Mouse (Mus musculus) midbrain, embryonic 16.5 days (tissue): ENCODE measurements around the gene Arid3b. TPM values are rescaled to one million over a fixed set of nuclear protein-coding genes. Genes with fewer than 3 reads are reported as not detected.

Experiments used
- ATAC-seq: fragments of 200-750 bp; cut with Nextera tagmentation; 2 replicates; pipeline ENCODE4 v1.8.0; 2017; ENCODE audit warnings: moderate TSS enrichment
- H3K27ac ChIP-seq: fragments of 300-500 bp; sonication (generic); 2 replicates; pipeline ENCODE4 v1.5.1; 2014; ENCODE audit warnings: mild to moderate bottlenecking, low read length, mixed read lengths
- H3K27me3 ChIP-seq: fragments of 300-500 bp; sonication (generic); 2 replicates; pipeline ENCODE4 v1.6.1; 2014; ENCODE audit warnings: low read depth, low read length, mixed read lengths; ENCODE audit not compliant: control insufficient read depth, insufficient read depth
- H3K36me3 ChIP-seq: fragments of 300-500 bp; sonication (generic); 2 replicates; pipeline ENCODE4 v1.6.1; 2014; ENCODE audit warnings: mild to moderate bottlenecking, low read length, moderate library complexity, mixed read lengths; ENCODE audit not compliant: control insufficient read depth, insufficient read depth
- H3K4me1 ChIP-seq: fragments of 300-500 bp; sonication (generic); 2 replicates; pipeline ENCODE4 v1.6.1; 2014; ENCODE audit warnings: mild to moderate bottlenecking, low read length, mixed read lengths; ENCODE audit not compliant: control insufficient read depth, insufficient read depth
- H3K4me2 ChIP-seq: fragments of 300-500 bp; sonication (generic); 2 replicates; pipeline ENCODE4 v1.6.1; 2014; ENCODE audit warnings: mild to moderate bottlenecking, low read length, mixed read lengths
- H3K4me3 ChIP-seq: fragments of 300-500 bp; sonication (generic); 2 replicates; pipeline ENCODE4 v1.5.1; 2014; ENCODE audit warnings: low read depth, mild to moderate bottlenecking, low read length, moderate library complexity, mixed read lengths
- H3K9ac ChIP-seq: fragments of 300-500 bp; sonication (generic); 2 replicates; pipeline ENCODE4 v1.6.1; 2014; ENCODE audit warnings: low read depth, low read length, mixed read lengths
- H3K9me3 ChIP-seq: fragments of 300-500 bp; sonication (generic); replicated peaks from 2 replicates; pipeline ENCODE4 v1.6.1; 2014; ENCODE audit warnings: mild to moderate bottlenecking, low read length, mixed read lengths; ENCODE audit not compliant: control insufficient read depth, poor library complexity, severe bottlenecking
- WGBS: fragments of 180-500 bp; shearing (Covaris S2); extraction: QIAGEN DNeasy Blood & Tissue Kit; methylation state at CpG from one replicate; pipeline ENCODE4 v1.1.7; 2014; 5-methylcytosine and 5-hydroxymethylcytosine counted together
- polyA plus RNA-seq: library from polyadenylated mRNA; unstranded; fragments of >200 nt; fragmentation: Nextera tagmentation; extraction: Ambion mirVana; gene quantifications from 2 replicates; pipeline ENCODE4 v1.2.1, GENCODE M21; 2015

Arid3b gene
- polyA plus RNA-seq, 1 experiment from 2014 or later = 6.6 TPM

GRCm38 (mm10) chr9:57764974-57765363 lies 71.6 kb downstream of the Arid3b start:
- peak overlapping the region; percentile 99 for H3K27ac ChIP-seq

GRCm38 (mm10) chr9:57764147-57764973 lies 72.2 kb downstream of the Arid3b start:
- peaks cover 20% of the 10 kb centered on the region for H3K36me3 ChIP-seq
- H3K27ac ChIP-seq = peak overlapping the region; percentile 99
- H3K4me3 ChIP-seq = peak overlapping the region; percentile 77
- H3K9me3 ChIP-seq = no peaks in the 10 kb centered on the region
- peaks cover 30% of the 10 kb centered on the region for H3K4me1 ChIP-seq
- peak overlapping the region; percentile 95 for H3K4me2 ChIP-seq
- H3K9ac ChIP-seq = peak overlapping the region; percentile 100
- ATAC-seq = peak; percentile 57
- whole genome bisulfite sequencing = under 1% methylated on average over 57 of the region's 57 CpGs
- no peaks in the 10 kb centered on the region for H3K27me3 ChIP-seq

More at GRCm38 (mm10) chr9:57764974-57765363, 71.6 kb downstream of the Arid3b start:
- peaks cover 14% of the 10 kb centered on the region for H3K36me3 ChIP-seq
- 0% methylated on average over 40 of the region's 45 CpGs for WGBS
- H3K9ac ChIP-seq = peak overlapping the region; percentile 100
- peak overlapping the region; percentile 77 for H3K4me3 ChIP-seq
- ATAC-seq = peak; percentile 93
- no peaks in the 10 kb centered on the region for H3K27me3 ChIP-seq
- no peaks in the 10 kb centered on the region for H3K9me3 ChIP-seq
- peak overlapping the region; percentile 95 for H3K4me2 ChIP-seq
- H3K4me1 ChIP-seq = peaks cover 30% of the 10 kb centered on the region

GRCm38 (mm10) chr9:57762563-57762991 lies 74.0 kb downstream of the Arid3b start:
- Histone ChIP-seq H3K27ac (no peak overlapping the region), H3K9me3 (no peaks in the 10 kb centered on the region), H3K9ac (0 out of 2 replicates have a peak overlapping the region, but pooled peaks have one; percentile 3), H3K4me2 (peak overlapping the region; percentile 95), H3K36me3 (peaks cover 36% of the 10 kb centered on the region), H3K4me1 (peaks cover 30% of the 10 kb centered on the region), H3K27me3 (no peaks in the 10 kb centered on the region), H3K4me3 (no peak overlapping the region)
- ATAC-seq = no peak
- WGBS = 59% methylated on average over 6 of the region's 6 CpGs

- Histone ChIP-seq H3K27ac (no peak overlapping the region), H3K27me3 (no peaks in the 10 kb centered on the region), H3K4me3 (no peak overlapping the region), H3K4me1 (peaks cover 30% of the 10 kb centered on the region), H3K9ac (no peak overlapping the region; the same call in 1 of the 2 replicates), H3K4me2 (no peak overlapping the region), H3K36me3 (peaks cover 44% of the 10 kb centered on the region), H3K9me3 (no peaks in the 10 kb centered on the region)
- no peak for ATAC-seq
- WGBS = 93% methylated on average over 13 of the region's 13 CpGs
Observed at GRCm38 (mm10) chr9:57761563-57762551, 74.7 kb downstream of the Arid3b start.

- Histone ChIP-seq H3K27ac (no peak overlapping the region), H3K9ac (no peak overlapping the region), H3K4me1 (peaks cover 25% of the 10 kb centered on the region), H3K4me3 (no peak overlapping the region), H3K4me2 (no peak overlapping the region), H3K9me3 (no peaks in the 10 kb centered on the region), H3K36me3 (peaks cover 45% of the 10 kb centered on the region), H3K27me3 (no peaks in the 10 kb centered on the region)
- 95% methylated on average over 24 of the region's 24 CpGs for WGBS
- no peak for ATAC-seq
Observed at GRCm38 (mm10) chr9:57760416-57761146, 76.0 kb downstream of the Arid3b start.

GRCm38 (mm10) chr9:57759289-57759688 lies 77.3 kb downstream of the Arid3b start:
- WGBS = 25% methylated on average over 6 of the region's 6 CpGs
- H3K9ac ChIP-seq = no peak overlapping the region
- no peak overlapping the region for H3K4me3 ChIP-seq
- H3K36me3 ChIP-seq = peaks cover 54% of the 10 kb centered on the region
- peaks cover 25% of the 10 kb centered on the region for H3K4me1 ChIP-seq
- H3K4me2 ChIP-seq = no peak overlapping the region
- H3K27ac ChIP-seq = no peak overlapping the region
- no peaks in the 10 kb centered on the region for H3K9me3 ChIP-seq
- no peaks in the 10 kb centered on the region for H3K27me3 ChIP-seq
- ATAC-seq = no peak

GRCm38 (mm10) chr9:57758528-57758927 lies 78.1 kb downstream of the Arid3b start:
- H3K4me3 ChIP-seq = no peak overlapping the region
- H3K9me3 ChIP-seq = no peaks in the 10 kb centered on the region
- H3K9ac ChIP-seq = no peak overlapping the region
- peaks cover 18% of the 10 kb centered on the region for H3K4me1 ChIP-seq
- no peaks in the 10 kb centered on the region for H3K27me3 ChIP-seq
- WGBS = 89% methylated on average over 22 of the region's 22 CpGs
- no peak overlapping the region for H3K27ac ChIP-seq
- ATAC-seq = no peak
- no peak overlapping the region for H3K4me2 ChIP-seq
- H3K36me3 ChIP-seq = peaks cover 62% of the 10 kb centered on the region

GRCm38 (mm10) chr9:57757578-57757977 lies 79.0 kb downstream of the Arid3b start:
- Histone ChIP-seq H3K27ac (no peak overlapping the region), H3K4me2 (no peak overlapping the region), H3K4me3 (no peak overlapping the region), H3K9ac (no peak overlapping the region), H3K4me1 (peaks cover 9% of the 10 kb centered on the region), H3K9me3 (no peaks in the 10 kb centered on the region), H3K36me3 (peaks cover 71% of the 10 kb centered on the region), H3K27me3 (no peaks in the 10 kb centered on the region)
- no peak for ATAC-seq
- 94% methylated on average over 3 of the region's 3 CpGs for WGBS
